Comparison of ENCODE assay signal across 19 mouse cellular contexts in genomic region chr10:83957118-83957759, GRCm38 (mm10).
A peak's percentile ranks its signal among the peaks of the same experiment; 100 is the strongest.
DNase-seq lines count a peak whose midpoint lies in the region; ATAC-seq and TF ChIP-seq lines count a peak whose summit lies in the region.
"Had no signal": no experiment of that assay in that cellular context is flagged by ENCODE, and none has a peak within 500 bp of the region (broad histone marks: within the 10 kb centered on the region; RNA-seq: fewer than 3 reads in every experiment).

No protein-coding gene starts in this region.

- no peak overlapping the region for H3K4me3 ChIP-seq in lung, embryonic 14.5 days (ENCODE audit: low read depth, low read length)
- no peak overlapping the region for H3K4me3 ChIP-seq in embryonic facial prominence, embryonic 14.5 days (ENCODE audit: low read depth, low read length)
- H3K4me3 ChIP-seq in hindbrain, postnatal 0 days (ENCODE audit: low read length) = no peak overlapping the region
- H3K4me3 ChIP-seq in neural tube, embryonic 15.5 days (replicated peaks) = no peak overlapping the region
- H3K4me3 ChIP-seq: embryonic facial prominence, embryonic 13.5 days; forebrain, embryonic 12.5 days had no signal

- peak; percentile 31; the same call in 1 of the 2 replicates for ATAC-seq in lung, embryonic 14.5 days (ENCODE audit: insufficient read depth)
- peak; percentile 37; the same call in 1 of the 2 replicates for ATAC-seq in embryonic facial prominence, embryonic 14.5 days (ENCODE audit: low read depth)
- ATAC-seq in hindbrain, postnatal 0 days = peak; percentile 67; the same call in 1 of the 2 replicates
- peak; percentile 47; the same call in 1 of the 2 replicates for ATAC-seq in neural tube, embryonic 15.5 days (ENCODE audit: low FRiP score)
- ATAC-seq: inflammation-experienced regulatory T-cells, adult 6 months; midbrain, embryonic 16.5 days had no signal

- 17% methylated on average over 18 of the region's 18 CpGs for WGBS in lung, embryonic 14.5 days
- WGBS in embryonic facial prominence, embryonic 14.5 days = 54% methylated on average over 18 of the region's 18 CpGs
- WGBS in hindbrain, postnatal 0 days = 41% methylated on average over 18 of the region's 18 CpGs
- WGBS in neural tube, embryonic 15.5 days = 13% methylated on average over 18 of the region's 18 CpGs

- H3K9ac ChIP-seq in lung, embryonic 14.5 days = no peak overlapping the region
- no peak overlapping the region for H3K9ac ChIP-seq in embryonic facial prominence, embryonic 14.5 days (ENCODE audit: low read depth, low read length)
- H3K9ac ChIP-seq in hindbrain, postnatal 0 days (replicated peaks; ENCODE audit: low read length) = no peak overlapping the region
- no peak overlapping the region for H3K9ac ChIP-seq in neural tube, embryonic 15.5 days (replicated peaks)
- H3K9ac ChIP-seq: embryonic facial prominence, embryonic 13.5 days; forebrain, embryonic 12.5 days; liver, embryonic 14.5 days had no signal

- H3K27ac ChIP-seq in lung, embryonic 14.5 days (ENCODE audit: low read depth) = no peak overlapping the region
- no peak overlapping the region for H3K27ac ChIP-seq in embryonic facial prominence, embryonic 14.5 days (replicated peaks; ENCODE audit: low read depth, low read length)
- H3K27ac ChIP-seq in hindbrain, postnatal 0 days = no peak overlapping the region
- no peak overlapping the region for H3K27ac ChIP-seq in neural tube, embryonic 15.5 days (replicated peaks)
- H3K27ac ChIP-seq: embryonic facial prominence, embryonic 13.5 days; forebrain, embryonic 12.5 days; liver, embryonic 14.5 days had no signal

- no peaks in the 10 kb centered on the region for H3K27me3 ChIP-seq in lung, embryonic 14.5 days (ENCODE audit: insufficient read depth, low read length)
- H3K27me3 ChIP-seq in embryonic facial prominence, embryonic 14.5 days (replicated peaks; ENCODE audit: control insufficient read depth, insufficient read depth, low read length) = no peaks in the 10 kb centered on the region
- no peaks in the 10 kb centered on the region for H3K27me3 ChIP-seq in hindbrain, postnatal 0 days (ENCODE audit: insufficient read depth, low read length)
- H3K27me3 ChIP-seq in neural tube, embryonic 15.5 days (replicated peaks) = no peaks in the 10 kb centered on the region
- H3K27me3 ChIP-seq: embryonic facial prominence, embryonic 13.5 days; forebrain, embryonic 12.5 days had no signal

- H3K36me3 ChIP-seq in lung, embryonic 14.5 days (ENCODE audit: insufficient read depth) = no peaks in the 10 kb centered on the region
- no peaks in the 10 kb centered on the region for H3K36me3 ChIP-seq in embryonic facial prominence, embryonic 14.5 days (ENCODE audit: control insufficient read depth, insufficient read depth, low read length)
- no peaks in the 10 kb centered on the region for H3K36me3 ChIP-seq in hindbrain, postnatal 0 days (ENCODE audit: insufficient read depth, low read length)
- H3K36me3 ChIP-seq in neural tube, embryonic 15.5 days = no peaks in the 10 kb centered on the region
- H3K36me3 ChIP-seq: embryonic facial prominence, embryonic 13.5 days; forebrain, embryonic 12.5 days had no signal

- TF ChIP-seq CTCF in lung, embryonic 14.5 days (IDR thresholded peaks at IDR 0.05; ENCODE audit: low read depth) = no peak
- no peak for TF ChIP-seq CTCF in hindbrain, postnatal 0 days (IDR thresholded peaks at IDR 0.05; ENCODE audit: low read depth)

- no peaks in the 10 kb centered on the region for H3K9me3 ChIP-seq in lung, embryonic 14.5 days (ENCODE audit: low read depth, low read length)
- H3K9me3 ChIP-seq in embryonic facial prominence, embryonic 14.5 days (ENCODE audit: control insufficient read depth, low read length) = no peaks in the 10 kb centered on the region
- H3K9me3 ChIP-seq in hindbrain, postnatal 0 days (ENCODE audit: low read length) = no peaks in the 10 kb centered on the region
- H3K9me3 ChIP-seq in neural tube, embryonic 15.5 days (replicated peaks) = no peaks in the 10 kb centered on the region
- H3K9me3 ChIP-seq: embryonic facial prominence, embryonic 13.5 days; forebrain, embryonic 12.5 days had no signal

- no peak overlapping the region for H3K4me2 ChIP-seq in lung, embryonic 14.5 days
- H3K4me2 ChIP-seq in embryonic facial prominence, embryonic 14.5 days (ENCODE audit: low read depth, low read length) = no peak overlapping the region
- H3K4me2 ChIP-seq in hindbrain, postnatal 0 days (ENCODE audit: low read depth, low read length) = no peak overlapping the region
- H3K4me2 ChIP-seq in neural tube, embryonic 15.5 days = 0 out of 2 replicates have a peak overlapping the region, but pooled peaks have one; percentile 9
- H3K4me2 ChIP-seq: embryonic facial prominence, embryonic 13.5 days; forebrain, embryonic 12.5 days had no signal

- DNase-seq in lung, embryonic 14.5 days = no peak
- no peak for DNase-seq in lung, adult 18-20 months
- peak; percentile 41 for DNase-seq in embryonic facial prominence, embryonic 14.5 days (ENCODE audit: low spot score)
- peak; percentile 65 for DNase-seq in hindbrain, postnatal 0 days (ENCODE audit: low spot score)
- DNase-seq in thymus, postnatal 10 days (ENCODE audit: low spot score in 2 of 2) = no peak
- DNase-seq in kidney, adult 18-20 months = no peak
- no peak for DNase-seq in kidney, postnatal 36 days
- DNase-seq: adrenal gland, adult 8-10 months; cerebellum, adult 9-10 months; gastrocnemius, postnatal 36 days; kidney, postnatal 10 days; layer of hippocampus, adult 9-11 months; lung, postnatal 4 days had no signal

- H3K4me1 ChIP-seq in lung, embryonic 14.5 days (ENCODE audit: insufficient read depth) = no peaks in the 10 kb centered on the region
- no peaks in the 10 kb centered on the region for H3K4me1 ChIP-seq in embryonic facial prominence, embryonic 14.5 days (ENCODE audit: control insufficient read depth, insufficient read depth, low read length)
- H3K4me1 ChIP-seq in hindbrain, postnatal 0 days (ENCODE audit: insufficient read depth, low read length) = no peaks in the 10 kb centered on the region
- H3K4me1 ChIP-seq in neural tube, embryonic 15.5 days = peaks cover 10% of the 10 kb centered on the region
- H3K4me1 ChIP-seq: embryonic facial prominence, embryonic 13.5 days had no signal

Comparison
In these comparisons a context has a peak if more than half of its experiments do, and no peak if none do; other contexts are left out.
1. DNase-seq: peak in embryonic facial prominence, embryonic 14.5 days (single experiment) and hindbrain, postnatal 0 days (single experiment); none in lung, embryonic 14.5 days (single experiment), lung, adult 18-20 months (0 of 2), thymus, postnatal 10 days (0 of 2), kidney, adult 18-20 months (single experiment) and kidney, postnatal 36 days (0 of 2).
2. Peak in every context shown above with its lines, with median percentiles within 50 percentile points of each other: ATAC-seq.